Mouse (Mus musculus): ENCODE data around the gene Ache.

GRCm38 (mm10) chr5:137314193-137315083, 27.1 kb downstream of the Ache start, which contains the start of gene Trip6:
- peak; percentile 52 for TF ChIP-seq POLR2A (IDR thresholded peaks at IDR 0.05; ENCODE audit: insufficient read length, low read depth)
- peak; percentile 99 for TF ChIP-seq USF1 (IDR thresholded peaks at IDR 0.05; ENCODE audit: low read depth)
- peak; percentile 82 for TF ChIP-seq POLR2AphosphoS2 (IDR thresholded peaks at IDR 0.05; ENCODE audit: insufficient read length, low read depth)
- TF ChIP-seq E2F4 (IDR thresholded peaks at IDR 0.05; ENCODE audit: insufficient read depth), result no peak

Measured in myocyte (in vitro differentiated cells).